Mouse (Mus musculus): ENCODE data around the gene Kcnip3. TPM values are rescaled to one million over a fixed set of nuclear protein-coding genes. Genes with fewer than 3 reads are reported as not detected.

Kcnip3 gene
- 4.6 and 6.3 TPM in 2 replicates for polyA plus RNA-seq (2014; fragmentation: Nextera tagmentation; extraction: Ambion mirVana)

DNA sequence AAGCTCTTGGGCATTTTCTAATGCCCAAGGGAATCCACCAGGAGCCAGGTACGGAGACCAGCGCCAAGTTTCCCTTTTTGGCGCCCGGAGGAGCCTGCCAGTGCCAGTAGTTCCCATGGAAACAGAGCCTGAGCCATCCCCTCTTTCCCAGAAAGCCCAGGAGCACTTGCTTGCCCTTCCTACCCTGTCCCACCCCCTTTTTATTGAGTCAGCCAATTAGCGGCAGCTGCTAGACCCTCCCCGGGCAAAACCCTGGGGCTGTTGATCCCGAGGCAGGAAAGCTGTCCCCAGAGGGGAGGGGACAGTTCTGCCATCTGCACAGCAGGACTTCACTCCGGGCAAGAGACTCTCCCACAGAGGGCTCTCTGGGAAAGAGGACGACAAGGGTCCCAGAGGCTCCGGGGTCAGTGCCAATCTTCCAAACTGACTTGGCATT lies at the start of gene Kcnip3:
TSS of gene Kcnip3 (minus strand) at position 89 of the 436 bp plus-strand sequence.
- Histone ChIP-seq H3K36me3 (ENCODE audit: control insufficient read depth, insufficient read depth, low read length) (no peaks in the 10 kb centered on the region), H3K4me3 (ENCODE audit: low read depth, low read length) (peak within 1 kb of the TSS; percentile 36), H3K9ac (ENCODE audit: low read length) (peak within 1 kb of the TSS; percentile 66), H3K9me3 (ENCODE audit: control insufficient read depth, low read length) (no peaks in the 10 kb centered on the region), H3K4me1 (replicated peaks; ENCODE audit: control insufficient read depth, insufficient read depth, low read length) (peaks cover 10% of the 10 kb centered on the region; the same call in 1 of the 2 replicates), H3K4me2 (ENCODE audit: low read depth, low read length, severe bottlenecking) (peak within 1 kb of the TSS; percentile 77), H3K27ac (ENCODE audit: low read depth, low read length) (peak within 1 kb of the TSS; percentile 53; the same call in 1 of the 2 replicates), H3K27me3 (ENCODE audit: control insufficient read depth, insufficient read depth, low read length) (no peaks in the 10 kb centered on the region)
- DNase-seq (ENCODE audit: low spot score), result peak; percentile 79
- WGBS, result 3% methylated on average over 10 of the region's 10 CpGs
- ATAC-seq (replicated peaks; ENCODE audit: low FRiP score), result peak; percentile 89

DNA sequence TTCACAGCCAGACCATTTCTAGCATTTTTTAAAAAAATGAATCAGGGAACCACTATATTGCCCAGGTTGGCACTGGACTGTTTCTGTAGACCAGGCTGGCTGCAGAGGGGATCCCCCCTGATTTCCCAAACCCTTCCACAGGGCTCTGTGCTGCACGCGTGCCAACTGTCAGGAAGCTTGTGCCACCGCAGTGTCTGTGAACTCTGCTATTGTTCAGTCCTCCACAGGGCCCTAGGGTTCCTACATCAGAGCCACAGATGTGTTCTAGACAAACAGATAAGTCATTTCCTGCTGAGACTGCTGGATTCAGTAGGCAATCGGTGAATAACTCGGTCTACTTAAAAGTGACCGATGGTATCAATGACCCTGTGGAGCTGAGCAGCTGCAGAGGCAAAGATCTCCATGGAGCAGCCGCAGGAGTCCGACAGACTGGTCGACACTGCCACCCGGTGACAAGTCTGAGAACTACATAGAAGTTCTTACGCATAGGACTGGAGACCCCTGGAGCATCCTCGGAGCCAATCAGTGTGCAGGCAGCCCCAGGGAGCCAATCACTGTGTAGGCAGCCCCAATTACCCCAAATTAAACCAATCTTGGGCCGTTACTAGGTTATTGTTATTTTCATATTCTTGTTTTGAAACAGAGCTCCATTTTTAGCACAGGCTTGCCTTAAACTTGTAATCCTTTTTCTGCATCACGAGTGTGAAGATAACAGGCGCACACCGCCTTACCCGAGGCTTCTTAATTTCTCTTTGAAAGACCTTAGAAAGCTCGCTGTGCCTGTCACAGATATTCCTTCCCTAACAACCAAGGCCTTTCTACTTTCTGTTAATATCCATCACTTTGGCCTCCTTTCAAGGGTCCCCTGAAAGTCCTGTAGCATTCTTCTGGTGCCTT lies 37.4 kb upstream of the Kcnip3 start:
- H3K4me3 ChIP-seq (ENCODE audit: low read depth, low read length), result peak overlapping the region; percentile 20
- peaks cover 2% of the 10 kb centered on the region; the same call in 1 of the 2 replicates for H3K4me1 ChIP-seq (replicated peaks; ENCODE audit: control insufficient read depth, insufficient read depth, low read length)
- no peak overlapping the region for H3K27ac ChIP-seq (ENCODE audit: low read depth, low read length)
- H3K36me3 ChIP-seq (ENCODE audit: control insufficient read depth, insufficient read depth, low read length), result no peaks in the 10 kb centered on the region
- ATAC-seq (replicated peaks; ENCODE audit: low FRiP score) (peak; percentile 100), DNase-seq (ENCODE audit: low spot score) (peak; percentile 95)
- 17% methylated on average over 18 of the region's 18 CpGs for WGBS
- H3K4me2 ChIP-seq (ENCODE audit: low read depth, low read length, severe bottlenecking), result peak overlapping the region; percentile 49
- H3K27me3 ChIP-seq (ENCODE audit: control insufficient read depth, insufficient read depth, low read length), result no peaks in the 10 kb centered on the region; the same call in 1 of the 2 replicates
- peak overlapping the region; percentile 27 for H3K9ac ChIP-seq (ENCODE audit: low read length)
- H3K9me3 ChIP-seq (ENCODE audit: control insufficient read depth, low read length), result no peaks in the 10 kb centered on the region

DNA sequence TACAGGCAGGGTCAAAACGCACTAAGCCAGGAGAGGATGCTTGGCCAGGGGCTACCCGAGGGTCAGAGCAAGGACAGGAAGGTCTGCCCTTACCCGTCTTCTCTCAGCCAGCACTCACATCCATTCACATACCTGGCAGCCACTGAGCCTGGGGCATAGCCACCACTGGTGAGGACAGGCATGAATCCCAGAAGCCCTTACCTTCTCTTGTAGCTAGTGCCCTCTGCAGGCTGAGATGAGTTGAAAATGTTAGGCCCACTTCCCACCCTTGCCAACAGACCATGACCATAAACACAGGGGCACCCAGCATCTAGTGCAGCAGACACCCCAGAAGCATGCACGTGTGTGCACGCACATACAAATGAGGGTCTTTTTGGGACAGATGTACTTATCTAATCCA lies 29.2 kb upstream of the Kcnip3 start:
- no peaks in the 10 kb centered on the region for H3K9me3 ChIP-seq (ENCODE audit: control insufficient read depth, low read length)
- ATAC-seq (replicated peaks; ENCODE audit: low FRiP score) (no peak), DNase-seq (ENCODE audit: low spot score) (peak; percentile 50)
- H3K27me3 ChIP-seq (ENCODE audit: control insufficient read depth, insufficient read depth, low read length), result no peaks in the 10 kb centered on the region
- no peak overlapping the region for H3K27ac ChIP-seq (ENCODE audit: low read depth, low read length)
- 50% methylated on average over 5 of the region's 5 CpGs for WGBS
- no peak overlapping the region for H3K9ac ChIP-seq (ENCODE audit: low read length)
- no peaks in the 10 kb centered on the region for H3K4me1 ChIP-seq (replicated peaks; ENCODE audit: control insufficient read depth, insufficient read depth, low read length)
- H3K4me3 ChIP-seq (ENCODE audit: low read depth, low read length), result no peak overlapping the region
- H3K4me2 ChIP-seq (ENCODE audit: low read depth, low read length, severe bottlenecking), result no peak overlapping the region
- no peaks in the 10 kb centered on the region for H3K36me3 ChIP-seq (ENCODE audit: control insufficient read depth, insufficient read depth, low read length)

DNA sequence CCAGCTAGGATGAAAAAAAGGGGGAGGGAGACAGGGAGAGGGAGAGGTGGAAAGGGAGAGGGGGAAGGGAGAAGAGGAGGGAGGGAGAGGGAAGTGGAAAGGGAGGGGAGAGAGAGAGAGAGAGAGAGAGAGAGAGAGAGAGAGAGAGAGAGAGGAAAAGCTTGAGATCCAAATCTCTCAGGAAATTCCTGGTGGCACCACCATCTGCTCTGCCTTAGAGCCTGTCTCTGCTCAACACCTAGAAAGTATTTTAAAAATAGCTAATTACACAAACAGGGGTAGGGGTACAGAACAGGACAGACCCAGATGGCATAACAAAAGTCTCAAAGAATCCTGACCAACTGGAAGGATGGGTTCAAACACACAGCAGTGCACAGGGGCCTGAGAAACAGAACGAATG lies 28.6 kb upstream of the Kcnip3 start:
- H3K4me1 ChIP-seq (replicated peaks; ENCODE audit: control insufficient read depth, insufficient read depth, low read length), result no peaks in the 10 kb centered on the region
- no peaks in the 10 kb centered on the region for H3K9me3 ChIP-seq (ENCODE audit: control insufficient read depth, low read length)
- ATAC-seq (replicated peaks; ENCODE audit: low FRiP score), result no peak
- DNase-seq (ENCODE audit: low spot score), result no peak
- no peak overlapping the region for H3K27ac ChIP-seq (ENCODE audit: low read depth, low read length)
- 68% methylated on average over 1 of the region's 1 CpGs for WGBS
- no peaks in the 10 kb centered on the region for H3K36me3 ChIP-seq (ENCODE audit: control insufficient read depth, insufficient read depth, low read length)
- no peak overlapping the region for H3K4me3 ChIP-seq (ENCODE audit: low read depth, low read length)
- no peak overlapping the region; the same call in 1 of the 2 replicates for H3K9ac ChIP-seq (ENCODE audit: low read length)
- no peaks in the 10 kb centered on the region for H3K27me3 ChIP-seq (ENCODE audit: control insufficient read depth, insufficient read depth, low read length)
- H3K4me2 ChIP-seq (ENCODE audit: low read depth, low read length, severe bottlenecking), result no peak overlapping the region

DNA sequence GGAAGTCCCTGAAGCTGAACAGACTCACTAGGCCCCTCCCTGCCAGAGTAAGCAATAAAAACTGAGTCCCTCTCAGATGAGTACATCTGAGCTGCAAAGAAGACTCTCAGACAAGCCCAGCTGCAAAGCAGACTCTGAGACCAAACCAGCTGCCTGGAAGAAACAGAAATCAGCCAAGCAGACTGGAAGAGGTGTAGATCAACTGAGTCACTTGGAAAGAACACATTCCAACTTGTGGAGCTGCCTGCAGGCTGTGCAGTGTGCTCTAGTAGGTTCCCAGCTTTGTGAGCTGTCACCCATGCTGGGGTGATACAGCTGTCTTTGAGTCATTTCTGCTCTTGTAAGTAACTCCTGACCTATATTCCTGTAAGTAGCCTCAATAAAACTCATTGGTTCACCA lies 27.8 kb upstream of the Kcnip3 start:
- ATAC-seq (replicated peaks; ENCODE audit: low FRiP score) (no peak), DNase-seq (ENCODE audit: low spot score) (peak; percentile 19)
- H3K9ac ChIP-seq (ENCODE audit: low read length), result no peak overlapping the region
- no peaks in the 10 kb centered on the region for H3K9me3 ChIP-seq (ENCODE audit: control insufficient read depth, low read length)
- H3K36me3 ChIP-seq (ENCODE audit: control insufficient read depth, insufficient read depth, low read length), result no peaks in the 10 kb centered on the region
- no peak overlapping the region for H3K4me2 ChIP-seq (ENCODE audit: low read depth, low read length, severe bottlenecking)
- no peak overlapping the region for H3K4me3 ChIP-seq (ENCODE audit: low read depth, low read length)
- no peaks in the 10 kb centered on the region for H3K27me3 ChIP-seq (ENCODE audit: control insufficient read depth, insufficient read depth, low read length)
- H3K4me1 ChIP-seq (replicated peaks; ENCODE audit: control insufficient read depth, insufficient read depth, low read length), result no peaks in the 10 kb centered on the region
- no peak overlapping the region for H3K27ac ChIP-seq (ENCODE audit: low read depth, low read length)

DNA sequence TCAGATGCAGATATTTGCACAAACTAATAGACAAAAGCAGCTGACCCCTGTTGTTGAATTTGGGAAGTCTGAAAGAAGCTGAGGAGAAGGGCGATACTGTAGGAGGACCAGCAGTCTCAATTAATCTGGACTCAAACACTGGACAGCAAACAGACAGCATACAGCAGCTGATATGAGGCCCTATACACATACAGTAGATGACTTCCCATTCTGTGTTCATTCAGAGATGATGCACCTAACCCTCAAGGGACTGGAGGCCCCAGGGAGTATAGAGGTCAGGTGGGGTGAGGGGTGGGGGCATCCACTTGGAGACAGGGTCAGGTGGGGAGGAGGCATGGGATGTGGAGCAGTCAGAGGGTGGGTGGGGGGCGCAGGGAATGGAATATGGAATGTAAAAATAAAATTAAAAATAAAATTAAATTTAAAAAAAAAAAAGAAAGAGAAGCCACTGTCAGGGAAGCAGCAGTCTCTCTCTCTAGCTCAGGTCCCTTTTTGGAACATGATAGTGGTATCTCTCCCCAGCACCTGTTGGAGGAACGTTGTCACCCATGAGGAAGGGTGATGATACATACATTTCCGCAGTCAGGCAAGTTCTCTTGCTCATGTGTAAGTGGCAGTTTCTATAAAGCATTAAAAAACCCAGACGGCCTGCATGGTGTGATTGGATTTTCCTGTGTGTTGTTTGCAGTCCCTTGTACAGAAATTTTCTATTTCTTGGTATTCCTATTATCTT lies 26.6 kb upstream of the Kcnip3 start:
- Histone ChIP-seq H3K9me3 (ENCODE audit: control insufficient read depth, low read length) (no peaks in the 10 kb centered on the region), H3K9ac (ENCODE audit: low read length) (no peak overlapping the region), H3K4me1 (replicated peaks; ENCODE audit: control insufficient read depth, insufficient read depth, low read length) (no peaks in the 10 kb centered on the region), H3K4me2 (ENCODE audit: low read depth, low read length, severe bottlenecking) (no peak overlapping the region), H3K27me3 (ENCODE audit: control insufficient read depth, insufficient read depth, low read length) (no peaks in the 10 kb centered on the region), H3K27ac (ENCODE audit: low read depth, low read length) (no peak overlapping the region), H3K4me3 (ENCODE audit: low read depth, low read length) (no peak overlapping the region), H3K36me3 (ENCODE audit: control insufficient read depth, insufficient read depth, low read length) (no peaks in the 10 kb centered on the region)
- no peak for ATAC-seq (replicated peaks; ENCODE audit: low FRiP score)
- DNase-seq (ENCODE audit: low spot score), result peak; percentile 20
- 76% methylated on average over 5 of the region's 5 CpGs for WGBS

DNA sequence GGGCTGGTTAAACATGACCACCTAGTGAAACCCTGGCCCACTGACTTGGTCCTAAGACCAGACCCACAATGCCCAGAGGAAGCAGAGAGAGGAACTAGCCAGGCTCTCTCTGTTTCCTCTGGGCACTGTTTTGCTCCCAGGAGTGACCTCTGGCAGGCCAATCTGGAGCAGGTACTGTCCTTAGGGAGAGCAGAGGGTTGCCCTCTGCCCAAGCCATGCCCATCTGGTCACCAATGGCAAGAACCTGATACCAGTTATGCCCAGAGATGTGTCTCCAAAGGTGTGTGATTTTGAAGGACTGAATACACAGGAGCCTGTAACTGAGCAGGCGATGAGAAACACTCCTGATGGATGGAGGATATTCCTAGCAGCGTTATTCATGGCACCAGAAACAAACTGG lies 19.8 kb upstream of the Kcnip3 start:
- Histone ChIP-seq H3K4me1 (replicated peaks; ENCODE audit: control insufficient read depth, insufficient read depth, low read length) (0 out of 2 replicates have a peak, but pooled peaks cover 2% of the 10 kb centered on the region), H3K27ac (ENCODE audit: low read depth, low read length) (no peak overlapping the region), H3K9ac (ENCODE audit: low read length) (no peak overlapping the region), H3K4me3 (ENCODE audit: low read depth, low read length) (no peak overlapping the region), H3K27me3 (ENCODE audit: control insufficient read depth, insufficient read depth, low read length) (peaks cover 34% of the 10 kb centered on the region), H3K36me3 (ENCODE audit: control insufficient read depth, insufficient read depth, low read length) (no peaks in the 10 kb centered on the region), H3K4me2 (ENCODE audit: low read depth, low read length, severe bottlenecking) (no peak overlapping the region), H3K9me3 (ENCODE audit: control insufficient read depth, low read length) (no peaks in the 10 kb centered on the region)
- DNase-seq (ENCODE audit: low spot score), result no peak
- no peak for ATAC-seq (replicated peaks; ENCODE audit: low FRiP score)
- 89% methylated on average over 2 of the region's 2 CpGs for WGBS

DNA sequence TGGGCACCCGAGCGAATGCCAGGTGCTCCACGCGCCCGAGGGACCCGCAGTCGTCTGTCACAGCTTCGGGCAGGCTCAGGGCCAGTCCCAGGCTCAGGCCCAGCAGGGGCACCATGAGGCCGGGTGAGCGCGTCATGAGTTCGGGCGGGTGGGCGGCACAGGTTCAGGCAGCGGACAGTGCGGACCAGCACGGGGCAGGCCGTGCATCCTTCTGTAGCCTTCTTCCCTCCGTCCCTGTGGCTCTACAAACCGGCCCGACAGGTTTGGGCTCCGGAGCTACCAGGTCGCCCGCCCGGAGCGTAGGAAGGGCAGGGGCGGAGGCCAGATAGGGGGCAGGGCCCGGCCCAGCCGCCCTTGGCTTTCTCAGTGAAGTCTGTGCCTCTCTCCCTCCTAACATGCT lies 19.3 kb upstream of the Kcnip3 start, which contains the start of gene Prom2:
TSS of gene Prom2 (minus strand) at position 283 of the 400 bp plus-strand sequence.
- H3K9ac ChIP-seq (ENCODE audit: low read length), result no peak within 1 kb of the TSS
- 4% methylated on average over 29 of the region's 29 CpGs for WGBS

More for the DNA sequence above, 19.3 kb upstream of the Kcnip3 start, which contains the start of gene Prom2:
- H3K27ac ChIP-seq (ENCODE audit: low read depth, low read length), result no peak within 1 kb of the TSS
- peak within 1 kb of the TSS; percentile 31; the same call in 1 of the 2 replicates for H3K4me2 ChIP-seq (ENCODE audit: low read depth, low read length, severe bottlenecking)
- DNase-seq (ENCODE audit: low spot score), result no peak
- H3K9me3 ChIP-seq (ENCODE audit: control insufficient read depth, low read length), result no peaks in the 10 kb centered on the region
- 0 out of 2 replicates have a peak, but pooled peaks cover 2% of the 10 kb centered on the region for H3K4me1 ChIP-seq (replicated peaks; ENCODE audit: control insufficient read depth, insufficient read depth, low read length)
- H3K36me3 ChIP-seq (ENCODE audit: control insufficient read depth, insufficient read depth, low read length), result no peaks in the 10 kb centered on the region
- no peak for ATAC-seq (replicated peaks; ENCODE audit: low FRiP score)
- 0 out of 2 replicates have a peak within 1 kb of the TSS, but pooled peaks have one; percentile 1 for H3K4me3 ChIP-seq (ENCODE audit: low read depth, low read length)
- H3K27me3 ChIP-seq (ENCODE audit: control insufficient read depth, insufficient read depth, low read length), result peaks cover 34% of the 10 kb centered on the region
